Mouse (Mus musculus) midbrain, embryonic 15.5 days (tissue): ENCODE data around the gene Trim25. TPM values are rescaled to one million over a fixed set of nuclear protein-coding genes. Genes with fewer than 3 reads are reported as not detected.
A peak's percentile ranks its signal among the peaks of the same experiment; 100 is the strongest.
"Not testable (repeated sequence)": the region's sequence is repeated elsewhere in the genome, so short reads cannot be mapped to it uniquely, and the experiment has no call there.

ENCODE experiments used
- ATAC-seq: fragments of 200-750 bp; cut with Nextera tagmentation; replicated peaks from 2 replicates; pipeline ENCODE4 v1.8.0; 2017; ENCODE audit warnings: moderate TSS enrichment
- H3K27ac ChIP-seq: fragments of 300-500 bp; sonication (generic); 2 replicates; pipeline ENCODE4 v1.5.1; 2015; ENCODE audit warnings: mild to moderate bottlenecking, inconsistent platforms
- H3K27me3 ChIP-seq: fragments of 300-500 bp; sonication (generic); replicated peaks from 2 replicates; pipeline ENCODE4 v1.6.1; 2015; ENCODE audit warnings: inconsistent platforms
- H3K36me3 ChIP-seq: fragments of 300-500 bp; sonication (generic); replicated peaks from 2 replicates; pipeline ENCODE4 v1.6.1; 2015; ENCODE audit warnings: inconsistent platforms
- H3K4me1 ChIP-seq: fragments of 300-500 bp; sonication (generic); 2 replicates; pipeline ENCODE4 v1.6.1; 2015; ENCODE audit warnings: inconsistent platforms
- H3K4me2 ChIP-seq: fragments of 300-500 bp; sonication (generic); 2 replicates; pipeline ENCODE4 v1.6.1; 2015; ENCODE audit warnings: inconsistent platforms, mild to moderate bottlenecking, moderate library complexity
- H3K4me3 ChIP-seq: fragments of 300-500 bp; sonication (generic); 2 replicates; pipeline ENCODE4 v1.5.1; 2015; ENCODE audit warnings: mild to moderate bottlenecking, inconsistent platforms
- H3K9ac ChIP-seq: fragments of 300-500 bp; sonication (generic); 2 replicates; pipeline ENCODE4 v1.6.1; 2015; ENCODE audit warnings: mild to moderate bottlenecking, inconsistent platforms
- H3K9me3 ChIP-seq: fragments of 300-500 bp; sonication (generic); 2 replicates; pipeline ENCODE4 v1.6.1; 2016; ENCODE audit warnings: inconsistent platforms
- WGBS: fragments of 180-500 bp; shearing (Covaris S2); methylation state at CpG from one replicate; pipeline ENCODE4 v1.1.7; 2015; ENCODE audit warnings: mixed read lengths; 5-methylcytosine and 5-hydroxymethylcytosine counted together
- polyA plus RNA-seq: library from polyadenylated mRNA; unstranded; fragments of >200 nt; fragmentation: Nextera tagmentation; extraction: Ambion mirVana; gene quantifications from 2 replicates; pipeline ENCODE4 v1.2.1, GENCODE M21; 2015

The Trim25 gene
- polyA plus RNA-seq, 1 experiment from 2014 or later = 4.7 TPM

DNA sequence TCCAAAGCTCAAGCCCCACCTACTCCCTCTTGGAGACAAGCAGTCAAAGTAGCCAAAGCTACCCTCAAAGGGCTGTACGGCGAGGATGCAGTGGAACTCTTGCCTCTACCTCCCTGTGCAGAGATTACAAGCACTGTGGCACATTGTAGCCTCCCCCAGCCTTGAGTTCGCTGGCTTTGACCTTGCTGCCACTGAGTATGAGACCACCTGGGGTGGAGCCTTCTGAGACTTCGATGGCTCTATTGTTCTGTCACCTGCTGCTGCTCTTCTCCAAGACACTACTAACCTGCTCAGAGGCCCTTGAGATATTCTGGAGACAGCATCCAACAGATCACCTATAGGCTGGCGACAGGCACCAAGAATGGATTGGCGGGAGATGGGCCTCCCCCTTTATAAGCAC lies 31.4 kb downstream of the Trim25 start:
- Histone ChIP-seq H3K4me2 (no peak overlapping the region), H3K4me3 (no peak overlapping the region), H3K9me3 (no peaks in the 10 kb centered on the region), H3K4me1 (no peaks in the 10 kb centered on the region), H3K9ac (no peak overlapping the region), H3K36me3 (no peaks in the 10 kb centered on the region), H3K27me3 (no peaks in the 10 kb centered on the region), H3K27ac (no peak overlapping the region)
- 73% methylated on average over 6 of the region's 6 CpGs for WGBS
- ATAC-seq = no peak

DNA sequence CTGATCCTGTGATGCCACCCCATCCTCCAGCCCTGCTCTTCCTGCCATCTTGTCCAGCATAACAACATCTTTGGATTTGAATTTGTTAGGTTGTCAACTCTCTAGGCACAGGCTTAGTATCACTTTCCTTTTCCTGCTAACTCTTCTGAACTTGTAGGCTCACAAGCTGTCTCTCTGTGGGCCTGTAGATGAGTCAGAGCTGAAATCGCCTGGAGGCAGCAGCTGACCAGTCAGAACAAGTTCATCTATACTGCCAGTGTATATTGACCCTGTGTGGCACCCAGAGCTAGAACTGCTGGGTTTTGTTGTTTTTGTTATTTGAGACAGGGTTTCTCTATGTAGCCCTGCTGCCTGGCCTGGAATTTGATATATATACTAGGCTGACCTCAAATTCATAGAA lies 32.0 kb downstream of the Trim25 start:
- Histone ChIP-seq H3K27ac (no peak overlapping the region), H3K4me3 (no peak overlapping the region), H3K4me2 (no peak overlapping the region), H3K9ac (no peak overlapping the region), H3K9me3 (no peaks in the 10 kb centered on the region), H3K36me3 (no peaks in the 10 kb centered on the region), H3K27me3 (no peaks in the 10 kb centered on the region), H3K4me1 (no peaks in the 10 kb centered on the region)
- ATAC-seq = no peak
- WGBS = 83% methylated on average over 1 of the region's 1 CpGs

DNA sequence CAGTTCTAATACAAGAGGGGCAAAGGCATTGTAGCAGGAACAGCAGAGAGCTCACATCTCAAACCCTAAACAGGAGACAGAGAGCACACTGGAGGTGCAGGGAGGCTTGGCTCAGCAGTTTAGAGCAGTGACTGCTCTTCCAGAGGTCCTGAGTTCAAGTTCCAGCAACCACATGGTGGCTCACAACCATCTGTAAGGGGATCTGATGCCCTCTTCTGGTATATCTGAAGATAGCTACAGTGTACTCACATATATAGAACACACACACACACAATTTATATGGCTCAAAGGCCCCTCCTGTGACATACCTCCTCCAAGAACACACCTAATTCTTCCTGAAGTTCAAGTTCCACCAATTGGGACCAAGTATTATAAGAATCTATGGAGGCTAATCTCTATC lies 35.4 kb downstream of the Trim25 start:
- Histone ChIP-seq H3K4me2 (no peak overlapping the region), H3K4me1 (no peaks in the 10 kb centered on the region), H3K27ac (no peak overlapping the region), H3K9me3 (no peaks in the 10 kb centered on the region), H3K27me3 (no peaks in the 10 kb centered on the region), H3K9ac (no peak overlapping the region), H3K36me3 (no peaks in the 10 kb centered on the region; the same call in 1 of the 2 replicates), H3K4me3 (no peak overlapping the region)
- no peak for ATAC-seq

DNA sequence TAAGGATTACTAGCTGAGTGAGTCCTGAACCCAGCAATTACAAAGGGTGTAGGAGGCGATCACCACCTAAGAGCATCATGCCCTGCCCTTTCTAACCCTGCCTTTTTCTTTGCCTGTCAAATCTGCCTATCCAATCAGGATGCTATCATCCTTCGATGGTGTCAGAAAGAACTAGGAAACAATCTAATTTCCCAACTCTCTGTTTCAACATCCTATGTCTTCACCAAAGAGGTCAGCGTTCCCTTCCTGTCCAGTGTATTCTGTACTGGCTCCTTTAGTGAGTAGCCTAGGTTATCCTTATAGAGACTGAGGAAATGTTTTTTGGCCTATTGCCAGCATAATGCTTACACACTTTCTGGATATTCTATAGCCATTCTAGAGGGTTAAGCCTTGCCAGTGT lies 36.4 kb downstream of the Trim25 start:
- H3K9me3 ChIP-seq = no peaks in the 10 kb centered on the region
- H3K4me2 ChIP-seq = no peak overlapping the region
- no peaks in the 10 kb centered on the region for H3K27me3 ChIP-seq
- H3K36me3 ChIP-seq = peaks cover 9% of the 10 kb centered on the region; the same call in 1 of the 2 replicates
- no peak overlapping the region for H3K4me3 ChIP-seq
- no peak for ATAC-seq
- no peaks in the 10 kb centered on the region for H3K4me1 ChIP-seq
- no peak overlapping the region for H3K9ac ChIP-seq
- WGBS = 83% methylated on average over 3 of the region's 3 CpGs
- H3K27ac ChIP-seq = no peak overlapping the region

DNA sequence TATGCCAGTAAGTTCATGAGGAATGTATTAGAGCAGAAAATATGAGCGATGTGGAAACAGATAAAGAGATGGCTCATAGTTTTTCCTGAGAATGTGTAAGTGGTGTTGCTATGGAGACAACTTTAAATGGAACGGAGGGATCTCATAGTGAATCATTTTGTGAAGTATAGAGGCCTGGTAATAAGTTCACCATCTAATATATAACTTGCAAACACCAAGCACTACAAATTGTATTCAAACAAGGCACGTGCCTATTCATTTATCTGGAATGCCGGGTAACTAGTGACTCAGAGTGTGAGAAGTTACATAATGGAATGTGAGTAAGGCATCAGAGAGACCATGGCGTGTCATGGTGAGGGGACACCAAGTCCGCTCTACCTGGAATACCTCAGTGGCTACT lies 39.3 kb downstream of the Trim25 start:
- Histone ChIP-seq H3K4me1 (no peaks in the 10 kb centered on the region), H3K4me2 (no peak overlapping the region), H3K27me3 (no peaks in the 10 kb centered on the region), H3K9me3 (no peaks in the 10 kb centered on the region), H3K9ac (no peak overlapping the region), H3K27ac (no peak overlapping the region), H3K4me3 (no peak overlapping the region), H3K36me3 (peaks cover 21% of the 10 kb centered on the region; the same call in 1 of the 2 replicates)
- 86% methylated on average over 6 of the region's 6 CpGs for WGBS
- no peak for ATAC-seq

DNA sequence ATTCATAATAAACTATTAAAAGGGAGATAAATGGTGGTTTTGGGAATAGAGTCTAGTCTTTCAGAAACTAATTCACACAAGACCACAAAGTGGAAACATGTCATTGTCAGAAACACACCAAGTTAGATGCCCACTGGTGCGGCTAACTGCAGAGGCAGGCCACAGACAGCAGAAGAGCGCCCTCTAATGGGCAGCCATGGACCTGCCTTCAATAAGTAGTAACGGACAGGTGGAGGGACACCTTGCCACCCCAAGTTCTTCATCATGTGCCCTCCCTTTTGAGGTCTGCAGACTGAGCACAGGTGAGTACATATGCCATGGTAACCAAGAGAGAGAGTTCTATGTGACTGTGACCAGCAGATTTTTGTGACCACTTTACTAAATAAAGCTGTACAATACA lies 40.1 kb downstream of the Trim25 start:
- H3K4me3 ChIP-seq = no peak overlapping the region
- H3K36me3 ChIP-seq = peaks cover 27% of the 10 kb centered on the region; the same call in 1 of the 2 replicates
- 33% methylated on average over 3 of the region's 3 CpGs for WGBS

DNA sequence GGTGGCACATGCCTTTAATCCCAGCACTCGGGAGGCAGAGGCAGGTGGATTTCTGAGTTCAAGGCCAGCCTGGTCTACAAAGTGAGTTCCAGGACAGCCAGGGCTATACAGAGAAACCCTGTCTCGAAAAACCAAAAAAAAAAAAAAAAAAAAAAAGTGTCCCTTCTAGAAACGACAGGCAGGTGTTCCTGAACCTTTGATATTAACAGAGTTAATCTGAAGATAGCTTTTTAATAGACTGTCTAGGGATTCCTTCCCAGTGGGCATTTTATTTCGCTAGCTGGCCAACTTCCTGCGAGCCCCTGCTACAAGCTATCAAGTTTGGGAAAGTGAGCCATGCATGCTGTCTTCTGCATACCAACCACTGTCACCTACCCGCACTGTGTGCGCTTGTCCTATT lies 41.9 kb downstream of the Trim25 start:
- not testable (repeated sequence) for H3K4me2 ChIP-seq, H3K4me3 ChIP-seq, H3K9me3 ChIP-seq, H3K27me3 ChIP-seq, H3K27ac ChIP-seq, H3K4me1 ChIP-seq, ATAC-seq, H3K9ac ChIP-seq
- peaks cover 43% of the 10 kb centered on the region for H3K36me3 ChIP-seq
- 94% methylated on average over 6 of the region's 7 CpGs for WGBS

More for the DNA sequence above, 40.1 kb downstream of the Trim25 start:
- no peak overlapping the region for H3K9ac ChIP-seq
- no peaks in the 10 kb centered on the region for H3K27me3 ChIP-seq
- H3K4me2 ChIP-seq = no peak overlapping the region
- ATAC-seq = no peak
- no peaks in the 10 kb centered on the region for H3K9me3 ChIP-seq
- no peak overlapping the region for H3K27ac ChIP-seq
- no peaks in the 10 kb centered on the region for H3K4me1 ChIP-seq

DNA sequence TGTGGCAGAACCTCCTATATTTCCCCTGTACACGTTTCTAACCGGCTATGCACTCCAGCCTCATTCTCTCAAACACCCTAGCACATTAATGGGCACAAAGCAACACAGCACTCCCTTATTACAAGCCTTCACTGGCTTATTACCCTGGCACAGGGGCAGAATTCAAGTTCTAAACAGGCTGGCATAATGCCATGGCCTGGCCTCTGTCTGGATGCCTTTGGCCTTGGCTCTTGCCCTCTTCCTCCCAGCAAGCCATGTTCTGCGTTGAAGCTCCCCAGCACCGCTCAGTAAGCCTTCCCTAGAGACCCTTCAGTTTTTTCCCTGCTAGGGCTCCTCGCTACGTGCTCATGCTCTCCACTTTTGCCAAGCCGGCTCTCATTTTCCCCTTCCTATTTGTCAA lies 43.9 kb downstream of the Trim25 start:
- Histone ChIP-seq H3K36me3 (peaks cover 59% of the 10 kb centered on the region), H3K9ac (no peak overlapping the region), H3K4me2 (no peak overlapping the region), H3K4me3 (no peak overlapping the region), H3K27me3 (no peaks in the 10 kb centered on the region), H3K9me3 (no peaks in the 10 kb centered on the region), H3K4me1 (no peaks in the 10 kb centered on the region), H3K27ac (no peak overlapping the region)
- 92% methylated on average over 7 of the region's 7 CpGs for WGBS
- ATAC-seq = no peak

DNA sequence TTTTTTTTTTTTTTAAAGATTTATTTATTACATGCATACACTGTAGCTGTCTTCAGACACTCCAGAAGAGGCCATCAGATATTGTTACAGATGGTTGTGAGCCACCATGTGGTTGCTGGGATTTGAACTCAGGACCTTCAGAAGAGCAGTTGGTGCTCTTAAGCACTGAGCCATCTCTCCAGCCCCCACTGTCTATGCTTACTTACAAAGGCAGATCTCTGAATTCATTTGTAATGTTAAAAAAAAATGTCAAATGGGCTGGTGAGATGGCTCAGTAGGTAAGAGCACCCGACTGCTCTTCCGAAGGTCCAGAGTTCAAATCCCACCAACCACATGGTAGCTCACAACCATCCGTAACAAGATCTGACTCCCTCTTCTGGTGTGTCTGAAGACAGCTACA lies 46.3 kb downstream of the Trim25 start:
- not testable (repeated sequence) for H3K27me3 ChIP-seq, H3K4me2 ChIP-seq, ATAC-seq, H3K9me3 ChIP-seq, H3K9ac ChIP-seq, H3K27ac ChIP-seq, H3K4me3 ChIP-seq, H3K4me1 ChIP-seq
- H3K36me3 ChIP-seq = peaks cover 66% of the 10 kb centered on the region
- 97% methylated on average over 3 of the region's 3 CpGs for WGBS

DNA sequence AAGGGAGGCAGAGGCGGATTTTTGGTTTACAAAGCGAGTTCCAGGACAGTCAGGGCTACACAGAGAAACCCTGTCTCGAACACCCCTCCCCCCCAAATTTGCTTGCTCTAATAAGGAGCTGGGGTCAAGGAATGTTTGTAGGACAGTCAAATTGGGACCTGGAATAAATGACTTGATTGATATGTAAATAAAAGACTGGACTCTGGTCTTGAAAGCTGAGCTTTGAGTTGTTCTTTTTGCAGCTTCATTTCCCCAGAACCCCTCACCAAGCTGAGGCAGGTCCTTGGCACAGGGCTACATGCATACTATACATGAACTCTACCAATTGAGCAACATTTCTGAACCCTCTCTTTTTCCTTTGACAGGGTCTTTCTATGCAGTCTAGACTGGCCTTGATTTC lies 46.8 kb downstream of the Trim25 start:
- Histone ChIP-seq H3K27ac (no peak overlapping the region), H3K9ac (no peak overlapping the region), H3K4me3 (no peak overlapping the region), H3K27me3 (no peaks in the 10 kb centered on the region), H3K4me1 (no peaks in the 10 kb centered on the region), H3K36me3 (peaks cover 62% of the 10 kb centered on the region), H3K4me2 (no peak overlapping the region), H3K9me3 (no peaks in the 10 kb centered on the region)
- no peak for ATAC-seq
- 90% methylated on average over 3 of the region's 3 CpGs for WGBS

DNA sequence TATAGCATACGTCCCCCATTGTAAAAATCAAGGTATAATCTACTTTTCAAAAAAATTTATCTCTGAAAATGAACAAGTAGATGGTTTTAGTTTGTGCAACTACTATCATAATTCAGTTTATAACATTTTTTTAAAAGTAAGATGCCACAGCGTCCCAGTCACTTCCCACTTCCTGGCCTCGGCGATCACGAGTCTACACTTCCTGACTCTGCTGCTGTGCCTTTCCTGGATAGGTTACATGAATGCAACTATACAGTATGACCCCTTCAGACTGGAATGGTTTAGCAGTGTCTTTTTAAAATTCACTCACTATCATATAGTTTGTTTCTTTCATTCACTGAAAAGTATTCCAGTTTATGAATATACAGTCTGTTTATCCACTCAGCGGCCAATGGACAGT lies 52.6 kb downstream of the Trim25 start:
- no peak overlapping the region for H3K9ac ChIP-seq
- H3K36me3 ChIP-seq = peaks cover 36% of the 10 kb centered on the region
- H3K4me1 ChIP-seq = peaks cover 12% of the 10 kb centered on the region
- H3K9me3 ChIP-seq = no peaks in the 10 kb centered on the region
- no peak overlapping the region for H3K4me2 ChIP-seq
- H3K27me3 ChIP-seq = no peaks in the 10 kb centered on the region
- no peak overlapping the region for H3K4me3 ChIP-seq
- H3K27ac ChIP-seq = no peak overlapping the region
- no peak for ATAC-seq
- WGBS = 91% methylated on average over 6 of the region's 6 CpGs

DNA sequence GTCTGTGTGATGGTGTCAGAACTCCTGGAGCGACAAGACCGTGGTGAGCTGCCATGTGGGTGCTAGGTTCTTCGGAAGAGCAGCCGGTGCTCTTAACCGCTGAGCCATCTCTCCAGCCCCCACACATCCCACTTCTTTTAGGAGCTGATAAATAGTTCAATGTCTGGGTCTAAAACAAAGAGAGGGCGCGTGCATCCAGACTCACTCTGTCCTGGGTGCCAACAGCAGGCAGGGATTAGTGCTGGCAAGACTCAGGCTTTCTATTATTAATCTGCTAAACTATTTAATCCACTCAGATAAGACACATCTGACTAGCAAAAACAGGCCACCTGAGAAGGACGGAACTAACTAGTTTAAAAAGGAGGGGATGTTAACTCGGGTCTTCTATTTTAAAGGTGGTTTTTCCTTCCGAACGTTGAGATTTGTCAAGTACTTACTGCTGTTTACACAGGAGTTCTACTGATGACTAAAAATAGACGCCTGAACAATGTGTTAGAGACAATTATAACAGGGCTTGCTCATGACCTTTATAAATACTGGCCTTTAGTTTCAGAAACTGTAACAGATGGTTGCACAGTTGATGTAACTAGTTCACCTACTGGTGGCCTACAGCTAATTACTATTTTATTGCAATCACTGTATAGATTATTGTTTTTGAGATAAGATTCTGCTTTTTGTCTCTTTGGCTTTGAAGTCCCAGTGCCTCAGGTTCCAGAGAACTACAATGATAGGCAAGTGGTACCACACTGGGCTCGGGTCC lies 56.9 kb downstream of the Trim25 start:
- Histone ChIP-seq H3K4me3 (no peak overlapping the region), H3K27me3 (no peaks in the 10 kb centered on the region), H3K9me3 (no peaks in the 10 kb centered on the region), H3K4me1 (peaks cover 34% of the 10 kb centered on the region), H3K36me3 (peaks cover 7% of the 10 kb centered on the region), H3K27ac (no peak overlapping the region), H3K4me2 (no peak overlapping the region), H3K9ac (no peak overlapping the region)
- no peak for ATAC-seq
- WGBS = 70% methylated on average over 13 of the region's 13 CpGs

DNA sequence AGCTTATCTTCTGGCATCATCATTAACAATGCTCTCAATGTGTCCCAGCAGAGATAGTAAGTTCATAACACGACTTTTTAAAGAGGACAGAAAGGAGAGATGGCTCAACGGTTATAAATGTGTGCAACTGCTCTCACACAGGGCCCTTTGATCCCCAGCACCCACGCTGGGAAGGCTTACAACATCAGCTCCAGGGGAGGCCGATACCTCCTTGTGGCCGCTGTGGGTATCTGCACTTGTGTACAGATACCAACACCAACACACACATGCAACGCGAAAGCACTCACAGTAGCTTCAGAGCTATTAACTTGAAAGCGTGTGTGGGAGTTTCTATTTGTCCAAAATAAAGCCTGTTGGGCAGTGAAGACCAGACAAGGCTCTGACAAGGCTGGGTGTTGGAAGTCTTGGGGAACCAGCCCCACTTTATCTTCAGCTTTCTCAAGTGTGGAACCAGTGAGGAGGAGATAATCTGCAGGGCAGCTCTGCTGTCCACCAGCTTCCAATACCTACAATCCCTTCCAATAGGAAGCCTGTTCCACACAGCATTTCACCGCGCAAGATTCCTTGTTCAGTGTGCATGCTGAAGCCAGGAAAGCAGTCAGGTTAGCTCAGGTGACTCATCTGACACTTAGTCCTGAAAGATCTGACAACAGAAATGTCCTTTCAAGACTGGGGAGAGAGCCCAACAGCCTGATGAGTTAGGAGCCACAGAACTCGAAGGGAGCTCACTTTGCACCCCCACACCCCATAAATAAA lies 59.5 kb downstream of the Trim25 start:
- Histone ChIP-seq H3K9ac (peak overlapping the region; percentile 55; the same call in 1 of the 2 replicates), H3K4me3 (peak overlapping the region; percentile 62), H3K9me3 (no peaks in the 10 kb centered on the region), H3K27me3 (no peaks in the 10 kb centered on the region), H3K4me1 (peaks cover 34% of the 10 kb centered on the region), H3K27ac (no peak overlapping the region), H3K4me2 (peak overlapping the region; percentile 59), H3K36me3 (no peaks in the 10 kb centered on the region; the same call in 1 of the 2 replicates)
- 75% methylated on average over 11 of the region's 11 CpGs for WGBS
- ATAC-seq = no peak
